Mouse (Mus musculus): ENCODE measurements around the gene Pcbp2. TPM values are rescaled to one million over a fixed set of nuclear protein-coding genes. Genes with fewer than 3 reads are reported as not detected.
A peak's percentile ranks its signal among the peaks of the same experiment; 100 is the strongest.

Pcbp2 gene
- polyA plus RNA-seq, 1 experiment from 2014 or later = 152 TPM

DNA sequence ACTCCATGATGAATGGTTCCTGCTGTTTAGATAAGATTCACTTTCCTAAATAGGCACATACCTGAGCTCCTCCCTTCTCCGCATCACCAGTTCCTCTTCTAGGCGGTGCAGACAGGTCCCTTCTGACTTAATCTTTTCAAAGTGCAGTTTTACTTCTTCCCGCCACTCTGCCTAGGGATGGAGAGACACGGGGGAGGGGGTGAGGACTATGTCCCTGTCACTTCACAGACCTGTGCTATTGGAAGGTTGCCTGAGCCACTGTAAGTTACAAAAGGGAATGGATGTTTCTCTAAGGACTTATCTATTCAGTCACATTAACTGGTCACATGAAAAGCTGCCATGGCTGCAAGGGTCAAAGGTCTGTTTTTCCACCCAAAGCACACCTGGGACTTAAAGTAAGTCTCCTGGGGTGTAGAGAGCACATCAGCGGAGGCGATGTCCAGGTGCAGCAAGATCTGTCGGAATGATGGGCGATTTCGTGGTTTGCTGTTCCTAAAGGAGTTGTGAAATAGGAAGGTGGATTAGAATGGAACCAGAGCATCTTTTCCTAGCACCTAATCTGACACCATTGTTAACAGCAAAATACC is 32.0 kb downstream of the Pcbp2 start:
- ATAC-seq = peak; percentile 59
- 59% methylated on average over 9 of the region's 9 CpGs for WGBS
- Histone ChIP-seq H3K27ac (ENCODE audit: low read length) (peak overlapping the region; percentile 43), H3K4me2 (ENCODE audit: low read depth, low read length) (no peak overlapping the region), H3K9ac (ENCODE audit: low read depth, low read length) (no peak overlapping the region), H3K9me3 (ENCODE audit: control insufficient read depth, low read length) (no peaks in the 10 kb centered on the region), H3K27me3 (replicated peaks; ENCODE audit: control insufficient read depth, insufficient read depth, low read length) (no peaks in the 10 kb centered on the region), H3K36me3 (ENCODE audit: control insufficient read depth, insufficient read depth, low read length) (peaks cover 16% of the 10 kb centered on the region), H3K4me3 (ENCODE audit: low read length) (no peak overlapping the region), H3K4me1 (ENCODE audit: control insufficient read depth, insufficient read depth, low read length) (peaks cover 14% of the 10 kb centered on the region)

- 82% methylated on average over 1 of the region's 1 CpGs for WGBS
- peaks cover 16% of the 10 kb centered on the region for H3K36me3 ChIP-seq (ENCODE audit: control insufficient read depth, insufficient read depth, low read length)
Observed at GRCm38 (mm10) chr15:102503447-102503846, 33.1 kb downstream of the Pcbp2 start, which contains the start of gene Gm10337. Gene Gm10337, plus strand, starts transcription at chr15:102503722.

DNA sequence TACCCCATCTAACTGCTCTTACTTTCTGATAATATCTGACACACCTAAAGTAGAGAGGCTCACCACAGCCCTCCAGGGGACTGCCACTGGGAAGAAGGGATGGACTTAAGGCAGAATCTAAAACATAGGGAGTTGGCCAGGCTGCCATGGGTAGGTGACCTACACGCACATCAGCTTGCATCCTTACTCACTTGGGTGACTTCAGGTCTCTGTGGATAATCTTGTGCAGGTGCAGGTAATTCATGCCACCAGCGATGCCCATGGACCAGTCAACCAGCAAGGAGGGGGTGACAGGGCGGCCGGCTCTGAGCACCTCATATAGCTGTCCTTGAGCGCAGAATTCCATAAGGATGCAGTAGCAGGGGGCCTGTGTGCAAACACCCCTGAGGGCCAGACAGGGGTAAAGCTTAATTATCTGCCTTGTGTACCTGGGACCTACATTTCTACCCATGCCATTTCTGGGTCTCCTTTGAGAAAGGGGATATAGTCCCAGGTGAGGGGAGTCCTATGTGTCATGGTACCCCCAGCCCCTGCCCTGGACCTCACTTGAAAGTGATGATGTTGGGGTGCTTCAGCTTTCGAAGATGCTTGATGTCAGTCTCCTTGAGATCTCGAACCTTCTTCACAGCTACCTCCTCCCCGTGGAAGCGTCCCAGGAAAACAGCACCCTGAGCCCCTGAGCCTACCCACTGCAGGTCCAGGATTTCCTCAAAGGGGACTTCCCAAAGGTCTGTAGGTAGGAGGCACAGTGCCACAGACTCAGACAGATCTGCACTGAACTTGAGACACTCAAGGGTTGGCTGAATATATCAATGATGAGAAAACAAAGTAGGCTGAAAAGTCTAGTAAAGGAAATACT is 33.8 kb downstream of the Pcbp2 start:
- Histone ChIP-seq H3K9ac (ENCODE audit: low read depth, low read length) (no peak overlapping the region), H3K27ac (ENCODE audit: low read length) (no peak overlapping the region), H3K4me1 (ENCODE audit: control insufficient read depth, insufficient read depth, low read length) (peaks cover 14% of the 10 kb centered on the region), H3K4me2 (ENCODE audit: low read depth, low read length) (no peak overlapping the region), H3K36me3 (ENCODE audit: control insufficient read depth, insufficient read depth, low read length) (peaks cover 16% of the 10 kb centered on the region), H3K4me3 (ENCODE audit: low read length) (no peak overlapping the region), H3K27me3 (replicated peaks; ENCODE audit: control insufficient read depth, insufficient read depth, low read length) (no peaks in the 10 kb centered on the region), H3K9me3 (ENCODE audit: control insufficient read depth, low read length) (no peaks in the 10 kb centered on the region)
- WGBS = 85% methylated on average over 9 of the region's 9 CpGs
- no peak for ATAC-seq

More at GRCm38 (mm10) chr15:102503447-102503846, 33.1 kb downstream of the Pcbp2 start, which contains the start of gene Gm10337:
- Histone ChIP-seq H3K9ac (ENCODE audit: low read depth, low read length) (no peak within 1 kb of the TSS), H3K4me2 (ENCODE audit: low read depth, low read length) (no peak within 1 kb of the TSS), H3K4me1 (ENCODE audit: control insufficient read depth, insufficient read depth, low read length) (peaks cover 14% of the 10 kb centered on the region), H3K27ac (ENCODE audit: low read length) (peak within 1 kb of the TSS; percentile 35; the same call in 1 of the 2 replicates), H3K27me3 (replicated peaks; ENCODE audit: control insufficient read depth, insufficient read depth, low read length) (no peaks in the 10 kb centered on the region), H3K4me3 (ENCODE audit: low read length) (no peak within 1 kb of the TSS), H3K9me3 (ENCODE audit: control insufficient read depth, low read length) (no peaks in the 10 kb centered on the region)
- ATAC-seq = no peak

- WGBS = 68% methylated on average over 12 of the region's 12 CpGs
Observed at GRCm38 (mm10) chr15:102505073-102505769, 34.9 kb downstream of the Pcbp2 start.

DNA sequence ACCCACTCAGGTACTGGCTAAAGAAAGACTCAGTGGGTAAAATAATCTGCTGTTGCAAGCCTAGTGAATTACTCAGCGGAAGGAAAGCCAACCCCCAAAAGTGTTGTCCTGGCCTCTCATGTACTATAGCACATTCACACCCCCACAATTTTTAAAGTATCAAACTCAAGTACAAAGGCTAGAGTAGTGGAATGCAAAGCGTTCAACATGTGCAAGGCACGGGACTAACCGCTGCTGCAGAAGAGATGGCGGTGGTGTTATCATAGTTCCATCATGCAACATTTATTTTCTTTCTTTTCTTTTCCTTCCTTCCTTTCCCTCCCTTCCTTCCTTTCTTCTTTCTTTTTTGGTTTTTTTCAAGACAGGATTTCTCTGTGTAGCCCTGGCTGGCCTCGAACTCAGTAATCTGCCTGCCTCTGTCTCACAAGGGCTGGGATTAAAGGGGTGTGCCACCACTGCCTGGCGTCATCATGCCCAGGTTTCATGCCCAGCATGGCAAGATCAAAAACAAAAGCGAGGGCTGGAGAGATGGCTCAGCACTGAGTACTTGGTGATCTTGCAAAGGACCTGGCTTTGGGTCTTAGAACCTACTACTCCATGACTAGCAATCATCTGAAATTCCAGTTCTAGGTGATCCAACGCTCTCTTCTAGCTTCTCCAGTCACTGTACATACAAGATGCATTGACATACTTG is 35.6 kb downstream of the Pcbp2 start:
- Histone ChIP-seq H3K4me1 (ENCODE audit: control insufficient read depth, insufficient read depth, low read length) (peaks cover 14% of the 10 kb centered on the region), H3K4me2 (ENCODE audit: low read depth, low read length) (no peak overlapping the region), H3K9ac (ENCODE audit: low read depth, low read length) (no peak overlapping the region), H3K27me3 (replicated peaks; ENCODE audit: control insufficient read depth, insufficient read depth, low read length) (no peaks in the 10 kb centered on the region), H3K9me3 (ENCODE audit: control insufficient read depth, low read length) (no peaks in the 10 kb centered on the region), H3K36me3 (ENCODE audit: control insufficient read depth, insufficient read depth, low read length) (peaks cover 16% of the 10 kb centered on the region), H3K27ac (ENCODE audit: low read length) (peak overlapping the region; percentile 30; the same call in 1 of the 2 replicates), H3K4me3 (ENCODE audit: low read length) (no peak overlapping the region)
- 85% methylated on average over 9 of the region's 9 CpGs for WGBS
- ATAC-seq = no peak

More at GRCm38 (mm10) chr15:102505073-102505769, 34.9 kb downstream of the Pcbp2 start:
- Histone ChIP-seq H3K4me2 (ENCODE audit: low read depth, low read length) (no peak overlapping the region), H3K9ac (ENCODE audit: low read depth, low read length) (no peak overlapping the region), H3K4me3 (ENCODE audit: low read length) (no peak overlapping the region), H3K4me1 (ENCODE audit: control insufficient read depth, insufficient read depth, low read length) (peaks cover 12% of the 10 kb centered on the region), H3K27me3 (replicated peaks; ENCODE audit: control insufficient read depth, insufficient read depth, low read length) (no peaks in the 10 kb centered on the region), H3K36me3 (ENCODE audit: control insufficient read depth, insufficient read depth, low read length) (peaks cover 16% of the 10 kb centered on the region), H3K27ac (ENCODE audit: low read length) (no peak overlapping the region), H3K9me3 (ENCODE audit: control insufficient read depth, low read length) (no peaks in the 10 kb centered on the region)
- no peak for ATAC-seq

DNA sequence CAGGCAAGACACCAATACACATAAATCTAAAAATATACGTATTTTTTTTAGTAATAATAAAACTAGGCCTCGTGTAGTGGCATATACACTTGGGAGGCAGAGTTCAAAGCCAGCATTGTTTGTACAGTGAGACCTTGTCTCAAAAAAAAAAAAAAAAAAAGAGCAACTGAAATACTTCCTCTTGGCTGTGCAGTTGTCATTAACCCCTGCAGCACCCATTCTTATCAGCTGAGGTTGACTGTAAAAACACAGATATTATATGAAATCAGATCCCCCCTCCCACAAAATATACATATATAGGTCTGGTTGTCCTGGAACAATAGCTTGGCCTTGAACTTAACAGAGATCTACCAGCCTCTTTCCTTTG is 36.1 kb downstream of the Pcbp2 start:
- Histone ChIP-seq H3K27ac (ENCODE audit: low read length) (peak overlapping the region; percentile 30; the same call in 1 of the 2 replicates), H3K9ac (ENCODE audit: low read depth, low read length) (no peak overlapping the region), H3K9me3 (ENCODE audit: control insufficient read depth, low read length) (no peaks in the 10 kb centered on the region), H3K4me3 (ENCODE audit: low read length) (no peak overlapping the region), H3K4me1 (ENCODE audit: control insufficient read depth, insufficient read depth, low read length) (peaks cover 13% of the 10 kb centered on the region), H3K4me2 (ENCODE audit: low read depth, low read length) (no peak overlapping the region), H3K27me3 (replicated peaks; ENCODE audit: control insufficient read depth, insufficient read depth, low read length) (no peaks in the 10 kb centered on the region), H3K36me3 (ENCODE audit: control insufficient read depth, insufficient read depth, low read length) (peaks cover 11% of the 10 kb centered on the region)
- WGBS = 19% methylated on average over 2 of the region's 2 CpGs
- ATAC-seq = no peak

- Histone ChIP-seq H3K4me1 (ENCODE audit: control insufficient read depth, insufficient read depth, low read length) (peaks cover 13% of the 10 kb centered on the region), H3K27ac (ENCODE audit: low read length) (no peak overlapping the region), H3K27me3 (replicated peaks; ENCODE audit: control insufficient read depth, insufficient read depth, low read length) (no peaks in the 10 kb centered on the region), H3K36me3 (ENCODE audit: control insufficient read depth, insufficient read depth, low read length) (peaks cover 7% of the 10 kb centered on the region; the same call in 1 of the 2 replicates), H3K4me2 (ENCODE audit: low read depth, low read length) (no peak overlapping the region), H3K9ac (ENCODE audit: low read depth, low read length) (no peak overlapping the region), H3K4me3 (ENCODE audit: low read length) (no peak overlapping the region), H3K9me3 (ENCODE audit: control insufficient read depth, low read length) (no peaks in the 10 kb centered on the region)
- no peak for ATAC-seq
- WGBS = 87% methylated on average over 1 of the region's 1 CpGs
Observed at GRCm38 (mm10) chr15:102506864-102507263, 36.5 kb downstream of the Pcbp2 start.

- H3K9ac ChIP-seq (ENCODE audit: low read depth, low read length) = no peak overlapping the region
- H3K9me3 ChIP-seq (ENCODE audit: control insufficient read depth, low read length) = no peaks in the 10 kb centered on the region
- H3K36me3 ChIP-seq (ENCODE audit: control insufficient read depth, insufficient read depth, low read length) = peaks cover 7% of the 10 kb centered on the region; the same call in 1 of the 2 replicates
- no peaks in the 10 kb centered on the region for H3K27me3 ChIP-seq (replicated peaks; ENCODE audit: control insufficient read depth, insufficient read depth, low read length)
- H3K4me2 ChIP-seq (ENCODE audit: low read depth, low read length) = no peak overlapping the region
- H3K4me1 ChIP-seq (ENCODE audit: control insufficient read depth, insufficient read depth, low read length) = peaks cover 19% of the 10 kb centered on the region
- ATAC-seq = no peak
- no peak overlapping the region for H3K27ac ChIP-seq (ENCODE audit: low read length)
- no peak overlapping the region for H3K4me3 ChIP-seq (ENCODE audit: low read length)
Observed at GRCm38 (mm10) chr15:102507561-102507960, 37.2 kb downstream of the Pcbp2 start.

DNA sequence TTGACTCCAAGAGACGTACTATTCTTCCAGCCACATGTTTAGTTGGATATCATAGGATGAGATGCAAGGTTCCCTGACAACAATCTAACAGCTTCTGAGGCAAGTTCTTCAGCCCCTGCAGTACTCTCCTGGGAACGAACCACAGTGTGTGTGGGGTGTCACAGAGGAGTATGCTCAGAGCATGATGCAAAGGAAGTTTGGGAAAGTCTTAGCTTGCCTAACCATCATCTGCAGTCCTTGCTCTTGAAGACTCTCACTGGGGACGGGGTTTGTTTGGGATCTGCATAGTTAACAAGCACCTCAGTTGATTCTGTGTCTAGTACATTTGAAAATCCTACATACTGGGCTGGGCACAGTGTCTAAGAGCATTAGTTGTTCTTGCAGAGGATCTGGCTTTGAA is 38.0 kb downstream of the Pcbp2 start:
- no peak for ATAC-seq
- Histone ChIP-seq H3K27ac (ENCODE audit: low read length) (no peak overlapping the region), H3K27me3 (replicated peaks; ENCODE audit: control insufficient read depth, insufficient read depth, low read length) (no peaks in the 10 kb centered on the region), H3K9ac (ENCODE audit: low read depth, low read length) (no peak overlapping the region), H3K4me3 (ENCODE audit: low read length) (no peak overlapping the region), H3K9me3 (ENCODE audit: control insufficient read depth, low read length) (no peaks in the 10 kb centered on the region), H3K4me2 (ENCODE audit: low read depth, low read length) (no peak overlapping the region), H3K36me3 (ENCODE audit: control insufficient read depth, insufficient read depth, low read length) (peaks cover 7% of the 10 kb centered on the region; the same call in 1 of the 2 replicates), H3K4me1 (ENCODE audit: control insufficient read depth, insufficient read depth, low read length) (peaks cover 19% of the 10 kb centered on the region)
- WGBS = 84% methylated on average over 3 of the region's 3 CpGs
